9 mouse cellular contexts compared by ENCODE assay signal in the genomic region with DNA sequence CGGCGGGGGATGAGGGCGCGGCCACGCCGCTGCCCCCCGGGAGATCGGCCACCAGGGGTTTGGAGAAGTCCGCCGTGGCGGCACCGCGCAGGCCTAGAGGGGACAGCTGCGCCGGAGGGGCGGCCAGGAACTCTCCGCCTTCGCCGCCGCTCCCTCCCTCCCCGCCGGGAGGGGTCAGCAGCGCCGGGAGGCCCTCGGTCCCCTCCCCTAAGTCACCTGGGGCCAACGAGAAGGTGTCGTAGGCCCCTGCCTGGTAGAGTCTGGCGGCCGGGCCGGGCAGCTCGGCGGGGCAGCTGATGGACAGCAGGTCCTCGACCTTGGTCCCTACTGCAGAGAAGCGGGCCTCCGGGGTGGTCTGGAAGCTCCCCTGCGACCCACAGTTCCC. TPM values are rescaled to one million over a fixed set of nuclear protein-coding genes. Genes with fewer than 3 reads are reported as not detected.
DNase-seq lines count a peak whose midpoint lies in the region; ATAC-seq lines count a peak whose summit lies in the region.
"Had no signal": no experiment of that assay in that cellular context is flagged by ENCODE, and none has a peak within 500 bp of the region (broad histone marks: within the 10 kb centered on the region; RNA-seq: fewer than 3 reads in every experiment).

No protein-coding gene starts in this region.

- DNase-seq in cerebellum, adult 11 months: peak; percentile 37
- DNase-seq in lung, postnatal 10 days: no peak
- no peak for DNase-seq in intestine, embryonic 14.5 days (ENCODE audit: low spot score)
- no peak for DNase-seq in gastrocnemius, adult 8-10 months (ENCODE audit: low spot score in 2 of 2)
- DNase-seq in ovary, postnatal 10 days (ENCODE audit: low spot score): no peak

- WGBS in lung, embryonic 15.5 days: 1% methylated on average over 33 of the region's 36 CpGs
- WGBS in intestine, embryonic 14.5 days: under 1% methylated on average over 34 of the region's 36 CpGs
- 0% methylated on average over 29 of the region's 36 CpGs for WGBS in neural tube, embryonic 15.5 days

- H3K4me3 ChIP-seq in lung, embryonic 15.5 days: peak overlapping the region; percentile 22
- peak overlapping the region; percentile 46 for H3K4me3 ChIP-seq in intestine, embryonic 14.5 days (ENCODE audit: low read depth, low read length)
- H3K4me3 ChIP-seq in neural tube, embryonic 15.5 days (replicated peaks): peak overlapping the region; percentile 49

- no peak overlapping the region for H3K27ac ChIP-seq in lung, embryonic 15.5 days
- no peak overlapping the region for H3K27ac ChIP-seq in intestine, embryonic 14.5 days (ENCODE audit: low read depth)
- H3K27ac ChIP-seq in neural tube, embryonic 15.5 days (replicated peaks): no peak overlapping the region
- H3K27ac ChIP-seq: liver, embryonic 14.5 days had no signal

- no peak overlapping the region for H3K9ac ChIP-seq in lung, embryonic 15.5 days
- no peak overlapping the region for H3K9ac ChIP-seq in intestine, embryonic 14.5 days (ENCODE audit: low read length)
- H3K9ac ChIP-seq in neural tube, embryonic 15.5 days (replicated peaks): no peak overlapping the region
- H3K9ac ChIP-seq: liver, embryonic 14.5 days had no signal

- H3K36me3 ChIP-seq in lung, embryonic 15.5 days: no peaks in the 10 kb centered on the region
- H3K36me3 ChIP-seq in intestine, embryonic 14.5 days (ENCODE audit: control insufficient read depth, insufficient read depth, low read length): no peaks in the 10 kb centered on the region
- H3K36me3 ChIP-seq in neural tube, embryonic 15.5 days: no peaks in the 10 kb centered on the region

- peaks cover 26% of the 10 kb centered on the region for H3K4me1 ChIP-seq in lung, embryonic 15.5 days
- H3K4me1 ChIP-seq in intestine, embryonic 14.5 days (replicated peaks; ENCODE audit: control insufficient read depth, insufficient read depth, low read length): peaks cover 17% of the 10 kb centered on the region
- H3K4me1 ChIP-seq in neural tube, embryonic 15.5 days: peaks cover 31% of the 10 kb centered on the region

- no peak for ATAC-seq in cerebellum, adult (ENCODE audit: insufficient number of reproducible peaks, low FRiP score, low TSS enrichment)
- no peak for ATAC-seq in lung, embryonic 15.5 days (ENCODE audit: borderline replicate concordance, extremely low read depth, low FRiP score, low TSS enrichment)
- ATAC-seq in intestine, embryonic 14.5 days (replicated peaks; ENCODE audit: low FRiP score, low TSS enrichment, low read depth): no peak
- ATAC-seq in neural tube, embryonic 15.5 days (ENCODE audit: low FRiP score): no peak

- peaks cover 84% of the 10 kb centered on the region for H3K27me3 ChIP-seq in lung, embryonic 15.5 days
- H3K27me3 ChIP-seq in intestine, embryonic 14.5 days (replicated peaks; ENCODE audit: control insufficient read depth, insufficient read depth, low read length): peaks cover 84% of the 10 kb centered on the region
- H3K27me3 ChIP-seq in neural tube, embryonic 15.5 days (replicated peaks): peaks cover 88% of the 10 kb centered on the region

- H3K4me2 ChIP-seq in lung, embryonic 15.5 days: peak overlapping the region; percentile 80
- H3K4me2 ChIP-seq in intestine, embryonic 14.5 days (ENCODE audit: low read length): peak overlapping the region; percentile 42
- peak overlapping the region; percentile 84 for H3K4me2 ChIP-seq in neural tube, embryonic 15.5 days

- no peaks in the 10 kb centered on the region for H3K9me3 ChIP-seq in lung, embryonic 15.5 days
- H3K9me3 ChIP-seq in intestine, embryonic 14.5 days (ENCODE audit: control insufficient read depth, low read length): no peaks in the 10 kb centered on the region
- H3K9me3 ChIP-seq in neural tube, embryonic 15.5 days (replicated peaks): no peaks in the 10 kb centered on the region

RNA-seq across cellular contexts. Expression of gene Egr4, which starts 1.3 kb away (rescaled TPM):
- not detected in 2 replicates for polyA plus RNA-seq in lung, embryonic 15.5 days (2015; fragmentation: Nextera tagmentation; extraction: Ambion mirVana)
- not detected in 2 replicates for polyA plus RNA-seq in intestine, embryonic 14.5 days (2014; fragmentation: Nextera tagmentation; extraction: Ambion mirVana)
- polyA plus RNA-seq in neural tube, embryonic 15.5 days (2015; fragmentation: Nextera tagmentation; extraction: Ambion mirVana): 0.14 TPM in 1 of 2 replicates, not detected in the other
- total RNA-seq in gastrocnemius, adult 8-10 months (2022): not detected
- polyA plus RNA-seq: liver, embryonic 14.5 days had no signal

RNA-seq across cellular contexts. Expression of gene Fbxo41, which starts 9.3 kb away (rescaled TPM):
- 0.06 and 0.16 TPM in 2 replicates for polyA plus RNA-seq in lung, embryonic 15.5 days (2015; fragmentation: Nextera tagmentation; extraction: Ambion mirVana)
- 0.36 and 0.45 TPM in 2 replicates for polyA plus RNA-seq in intestine, embryonic 14.5 days (2014; fragmentation: Nextera tagmentation; extraction: Ambion mirVana)
- polyA plus RNA-seq in neural tube, embryonic 15.5 days (2015; fragmentation: Nextera tagmentation; extraction: Ambion mirVana): 8.2 and 9.5 TPM in 2 replicates
- not detected for total RNA-seq in gastrocnemius, adult 8-10 months (2022)
- polyA plus RNA-seq: liver, embryonic 14.5 days had no signal
